Mouse (Mus musculus) hindbrain, embryonic 11.5 days (tissue): ENCODE results near the gene Atl1. TPM values are rescaled to one million over a fixed set of nuclear protein-coding genes. Genes with fewer than 3 reads are reported as not detected.

Source experiments
- ATAC-seq: fragments of 200-750 bp; cut with Nextera tagmentation; 2 replicates; pipeline ENCODE4 v1.8.0; 2017; ENCODE audit warnings: mild to moderate bottlenecking, moderate TSS enrichment, moderate library complexity; ENCODE audit not compliant: low FRiP score
- DNase-seq: peaks from one replicate; pipeline ENCODE4 v3.0.0-alpha.2; 2015; ENCODE audit warnings: low spot score
- H3K27ac ChIP-seq: fragments of 300-500 bp; sonication (generic); 2 replicates; pipeline ENCODE4 v1.5.1; 2014; ENCODE audit warnings: mild to moderate bottlenecking, low read depth, low read length
- H3K27me3 ChIP-seq: fragments of 300-500 bp; sonication (generic); 2 replicates; pipeline ENCODE4 v1.6.1; 2014; ENCODE audit warnings: mild to moderate bottlenecking, low read length, moderate library complexity, mixed read lengths; ENCODE audit not compliant: control insufficient read depth, insufficient read depth
- H3K36me3 ChIP-seq: fragments of 300-500 bp; sonication (generic); 2 replicates; pipeline ENCODE4 v1.6.1; 2014; ENCODE audit warnings: mild to moderate bottlenecking, low read length, moderate library complexity, mixed read lengths; ENCODE audit not compliant: control insufficient read depth, insufficient read depth
- H3K4me1 ChIP-seq: fragments of 300-500 bp; sonication (generic); replicated peaks from 2 replicates; pipeline ENCODE4 v1.6.1; 2014; ENCODE audit warnings: low read length, mixed read lengths; ENCODE audit not compliant: control insufficient read depth, insufficient read depth
- H3K4me2 ChIP-seq: fragments of 300-500 bp; sonication (generic); replicated peaks from 2 replicates; pipeline ENCODE4 v1.6.1; 2014; ENCODE audit warnings: mild to moderate bottlenecking, low read depth, low read length
- H3K4me3 ChIP-seq: fragments of 300-500 bp; sonication (generic); 2 replicates; pipeline ENCODE4 v1.5.1; 2014; ENCODE audit warnings: low read depth, low read length
- H3K9ac ChIP-seq: fragments of 300-500 bp; sonication (generic); 2 replicates; pipeline ENCODE4 v1.6.1; 2014; ENCODE audit warnings: low read depth, low read length
- H3K9me3 ChIP-seq: fragments of 300-500 bp; sonication (generic); 2 replicates; pipeline ENCODE4 v1.6.1; 2016; ENCODE audit warnings: low read length; ENCODE audit not compliant: control insufficient read depth
- WGBS: fragments of 180-500 bp; shearing (Covaris S2); extraction: QIAGEN DNeasy Blood & Tissue Kit; methylation state at CpG from one replicate; pipeline ENCODE4 v1.1.7; 2014; 5-methylcytosine and 5-hydroxymethylcytosine counted together
- polyA plus RNA-seq: library from polyadenylated mRNA; unstranded; fragments of >200 nt; fragmentation: Nextera tagmentation; extraction: Ambion mirVana; gene quantifications from 2 replicates; pipeline ENCODE4 v1.2.1, GENCODE M21; 2014

The Atl1 gene
- polyA plus RNA-seq, 1 experiment from 2014 or later, result 54.7 TPM

DNA sequence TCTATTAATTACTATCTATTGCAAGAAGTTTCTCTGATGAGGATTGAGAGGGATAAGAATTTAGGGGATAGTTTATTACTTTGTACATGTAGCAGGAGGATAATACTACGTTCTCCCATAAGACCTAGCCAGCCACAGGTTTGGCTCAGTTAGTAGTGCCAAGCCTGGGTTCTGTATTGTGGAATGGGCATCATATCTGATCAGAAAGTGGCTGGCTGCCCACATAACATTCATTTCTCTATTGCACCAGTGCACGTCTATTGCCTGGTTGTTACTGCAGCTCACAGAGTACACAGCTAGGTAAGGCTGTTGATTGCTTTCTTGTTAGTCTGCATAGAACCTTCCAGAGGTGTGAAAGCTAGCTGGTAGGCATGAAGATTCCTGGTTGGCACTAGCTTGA, 25.5 kb downstream of the Atl1 start:
- Histone ChIP-seq H3K4me3 (no peak overlapping the region), H3K9me3 (no peaks in the 10 kb centered on the region), H3K4me1 (no peaks in the 10 kb centered on the region), H3K36me3 (no peaks in the 10 kb centered on the region), H3K27ac (no peak overlapping the region), H3K4me2 (no peak overlapping the region), H3K27me3 (no peaks in the 10 kb centered on the region), H3K9ac (no peak overlapping the region)
- 84% methylated on average over 2 of the region's 2 CpGs for WGBS
- DNase-seq (no peak), ATAC-seq (no peak)

DNA sequence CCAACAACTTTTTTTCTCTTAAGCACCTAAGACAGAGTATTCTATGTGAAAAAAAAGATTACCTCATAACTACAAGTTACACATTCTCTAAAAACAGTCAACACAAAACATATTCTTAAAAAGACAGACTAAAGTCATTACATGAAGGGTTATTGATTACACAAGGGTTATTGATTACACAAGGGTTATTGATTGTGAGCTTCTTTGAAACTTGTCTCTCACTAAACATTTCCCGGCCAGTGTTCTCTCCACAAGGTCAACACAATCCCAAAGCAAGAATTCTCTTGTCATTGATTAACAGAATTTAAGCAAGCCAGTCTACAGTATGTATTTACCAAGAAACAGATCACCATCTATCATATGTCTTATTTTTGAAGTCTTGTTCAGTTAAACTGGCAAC, 29.7 kb downstream of the Atl1 start:
- Histone ChIP-seq H3K27me3 (no peaks in the 10 kb centered on the region), H3K9me3 (no peaks in the 10 kb centered on the region), H3K27ac (no peak overlapping the region), H3K4me2 (no peak overlapping the region), H3K4me3 (no peak overlapping the region), H3K36me3 (0 out of 2 replicates have a peak, but pooled peaks cover 2% of the 10 kb centered on the region), H3K4me1 (no peaks in the 10 kb centered on the region), H3K9ac (no peak overlapping the region)
- 78% methylated on average over 1 of the region's 1 CpGs for WGBS
- ATAC-seq (no peak), DNase-seq (no peak)

DNA sequence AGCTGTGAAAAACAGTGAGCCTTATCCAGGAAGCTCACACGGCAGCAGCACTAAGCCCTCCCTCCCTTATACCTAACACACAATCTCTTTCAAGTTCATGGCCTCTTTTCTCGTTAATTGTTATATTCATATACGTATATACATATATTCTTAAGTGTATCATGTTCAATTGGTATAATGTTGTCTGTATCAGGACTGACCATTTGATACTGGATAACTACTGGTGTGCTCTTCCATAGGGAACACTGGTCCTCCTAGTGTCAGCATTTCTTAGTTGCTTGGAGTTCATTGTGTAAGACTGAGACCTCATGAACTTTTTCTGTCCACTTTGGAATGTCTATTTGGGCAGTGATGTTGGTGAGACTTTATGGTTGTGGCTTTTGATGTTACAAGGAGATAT, 30.7 kb downstream of the Atl1 start:
- H3K4me2 ChIP-seq, result no peak overlapping the region
- DNase-seq (no peak), ATAC-seq (no peak)
- H3K9me3 ChIP-seq, result no peaks in the 10 kb centered on the region
- H3K27ac ChIP-seq, result no peak overlapping the region
- H3K4me1 ChIP-seq, result no peaks in the 10 kb centered on the region
- WGBS, result 90% methylated on average over 3 of the region's 3 CpGs
- H3K9ac ChIP-seq, result no peak overlapping the region
- H3K27me3 ChIP-seq, result no peaks in the 10 kb centered on the region
- H3K36me3 ChIP-seq, result 0 out of 2 replicates have a peak, but pooled peaks cover 2% of the 10 kb centered on the region
- H3K4me3 ChIP-seq, result no peak overlapping the region

DNA sequence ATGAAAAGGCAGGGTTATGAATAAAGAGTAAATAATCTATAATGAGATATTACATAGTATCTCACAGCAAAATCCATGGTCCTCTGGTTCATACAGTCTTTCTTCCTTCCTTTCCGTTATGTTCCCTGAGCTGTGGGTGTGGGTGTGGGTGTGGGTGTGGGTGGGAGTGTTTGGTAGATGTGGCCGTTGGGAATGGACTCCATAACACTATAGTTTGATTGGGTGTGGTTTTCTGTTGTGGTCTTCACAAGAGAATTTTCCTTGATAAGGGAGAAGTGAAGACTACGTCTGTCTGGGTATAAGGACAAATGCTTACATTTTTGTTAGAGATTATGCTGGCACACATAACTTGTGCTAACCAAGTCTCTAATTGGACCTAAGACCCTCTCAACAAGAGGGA, 31.2 kb downstream of the Atl1 start:
- Histone ChIP-seq H3K9ac (no peak overlapping the region), H3K4me1 (no peaks in the 10 kb centered on the region), H3K4me2 (no peak overlapping the region), H3K27ac (no peak overlapping the region), H3K9me3 (no peaks in the 10 kb centered on the region), H3K36me3 (0 out of 2 replicates have a peak, but pooled peaks cover 2% of the 10 kb centered on the region), H3K4me3 (no peak overlapping the region), H3K27me3 (no peaks in the 10 kb centered on the region)
- no peak for DNase-seq
- WGBS, result 62% methylated on average over 3 of the region's 3 CpGs
- no peak for ATAC-seq

DNA sequence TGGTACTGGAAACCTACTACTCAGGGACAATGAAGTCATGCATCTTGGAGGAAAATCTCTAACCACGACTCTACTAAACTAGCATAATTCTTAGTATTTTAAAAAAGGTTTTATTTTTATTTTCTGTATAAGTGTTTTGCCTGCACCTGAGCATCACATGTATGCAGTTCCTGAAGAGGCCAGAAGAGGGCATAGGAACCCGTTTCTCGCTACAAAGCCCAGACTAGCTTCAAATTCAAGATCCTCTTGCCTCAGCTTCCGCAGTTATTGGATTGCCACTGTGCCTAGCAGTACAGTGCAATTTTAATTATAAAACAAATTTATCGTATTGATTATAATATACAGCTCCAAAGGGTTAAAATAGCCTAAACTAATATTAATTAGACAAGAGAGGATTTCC, 31.6 kb downstream of the Atl1 start:
- peak; percentile 67 for DNase-seq

DNA sequence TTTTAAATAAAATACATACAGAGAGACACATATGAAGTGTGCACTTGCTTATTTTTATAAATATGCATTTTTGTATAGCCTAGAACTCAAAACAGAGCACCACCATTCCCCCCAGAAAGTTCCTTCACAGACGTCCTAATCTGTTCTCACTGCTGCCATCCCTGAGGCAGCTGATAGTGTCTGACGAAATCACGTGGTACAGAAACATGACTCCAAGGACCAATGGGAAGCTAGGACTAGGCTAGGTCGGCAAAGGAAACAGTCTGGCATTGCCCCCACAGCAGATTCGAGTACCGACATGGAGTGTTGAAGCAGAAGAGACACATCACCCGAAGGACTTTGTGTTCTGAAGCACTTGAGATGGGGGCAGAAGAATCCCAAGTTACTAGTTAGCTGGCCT, 34.3 kb downstream of the Atl1 start:
- WGBS, result 58% methylated on average over 7 of the region's 7 CpGs
- H3K9me3 ChIP-seq, result no peaks in the 10 kb centered on the region
- no peak overlapping the region for H3K4me2 ChIP-seq
- H3K27ac ChIP-seq, result no peak overlapping the region
- no peak overlapping the region for H3K9ac ChIP-seq
- H3K4me1 ChIP-seq, result no peaks in the 10 kb centered on the region
- H3K4me3 ChIP-seq, result no peak overlapping the region
- H3K27me3 ChIP-seq, result no peaks in the 10 kb centered on the region
- H3K36me3 ChIP-seq, result 0 out of 2 replicates have a peak, but pooled peaks cover 2% of the 10 kb centered on the region
- DNase-seq (no peak), ATAC-seq (no peak)

More for the DNA sequence above, 31.6 kb downstream of the Atl1 start:
- no peak overlapping the region for H3K9ac ChIP-seq
- H3K9me3 ChIP-seq, result no peaks in the 10 kb centered on the region
- H3K4me2 ChIP-seq, result no peak overlapping the region
- no peak for ATAC-seq
- H3K27me3 ChIP-seq, result no peaks in the 10 kb centered on the region
- no peak overlapping the region for H3K27ac ChIP-seq
- no peak overlapping the region for H3K4me3 ChIP-seq
- H3K4me1 ChIP-seq, result no peaks in the 10 kb centered on the region
- WGBS, result 16% methylated on average over 5 of the region's 5 CpGs
- 0 out of 2 replicates have a peak, but pooled peaks cover 2% of the 10 kb centered on the region for H3K36me3 ChIP-seq

DNA sequence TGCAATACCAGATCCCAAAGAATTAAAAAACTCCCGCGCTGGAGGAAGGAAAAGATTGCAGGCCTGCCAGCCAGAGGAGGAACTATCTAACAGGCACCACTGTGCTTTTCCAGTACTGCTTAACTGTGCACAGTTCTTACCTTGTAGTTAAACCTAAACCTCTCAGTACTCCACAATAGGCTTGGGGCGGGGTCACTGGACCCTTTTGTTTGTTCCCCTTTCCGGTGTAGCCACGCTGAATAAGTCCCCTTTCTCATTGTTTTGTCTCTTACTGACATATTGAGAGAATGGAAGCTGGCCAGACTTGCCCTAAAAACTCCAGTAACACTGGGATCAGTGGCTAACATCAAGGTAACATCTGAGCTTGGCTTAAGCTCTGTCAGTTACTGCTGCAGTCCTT, 45.3 kb downstream of the Atl1 start:
- Histone ChIP-seq H3K4me1 (no peaks in the 10 kb centered on the region), H3K4me3 (no peak overlapping the region), H3K9me3 (no peaks in the 10 kb centered on the region), H3K4me2 (no peak overlapping the region), H3K36me3 (peaks cover 2% of the 10 kb centered on the region; the same call in 1 of the 2 replicates), H3K27ac (no peak overlapping the region), H3K9ac (no peak overlapping the region), H3K27me3 (no peaks in the 10 kb centered on the region)
- no peak for DNase-seq
- WGBS, result 62% methylated on average over 5 of the region's 5 CpGs
- ATAC-seq, result no peak

DNA sequence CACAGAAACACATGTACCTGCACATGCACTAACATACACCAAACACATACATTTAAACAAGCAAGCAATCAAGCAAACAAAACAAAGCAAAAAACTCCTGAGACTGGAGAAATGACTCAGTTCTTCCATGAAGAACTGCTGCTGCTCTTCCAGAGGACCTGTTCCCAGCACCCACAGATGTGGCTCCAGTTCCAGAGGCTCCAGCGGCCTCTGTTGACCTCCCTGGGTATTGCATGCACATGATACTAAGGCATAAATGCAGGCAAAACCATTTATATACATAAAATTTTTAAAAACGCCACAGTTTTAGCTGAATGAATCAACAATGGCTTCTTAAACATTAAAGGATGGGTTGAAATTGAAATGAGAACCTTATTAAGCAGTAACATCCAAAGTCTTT, 46.9 kb downstream of the Atl1 start:
- H3K4me3 ChIP-seq, result no peak overlapping the region
- H3K4me1 ChIP-seq, result no peaks in the 10 kb centered on the region
- H3K27me3 ChIP-seq, result no peaks in the 10 kb centered on the region
- H3K27ac ChIP-seq, result no peak overlapping the region
- ATAC-seq, result no peak
- no peak overlapping the region for H3K9ac ChIP-seq
- H3K36me3 ChIP-seq, result peaks cover 2% of the 10 kb centered on the region; the same call in 1 of the 2 replicates
- peak; percentile 12 for DNase-seq
- no peaks in the 10 kb centered on the region for H3K9me3 ChIP-seq
- 59% methylated on average over 2 of the region's 2 CpGs for WGBS
- H3K4me2 ChIP-seq, result no peak overlapping the region

DNA sequence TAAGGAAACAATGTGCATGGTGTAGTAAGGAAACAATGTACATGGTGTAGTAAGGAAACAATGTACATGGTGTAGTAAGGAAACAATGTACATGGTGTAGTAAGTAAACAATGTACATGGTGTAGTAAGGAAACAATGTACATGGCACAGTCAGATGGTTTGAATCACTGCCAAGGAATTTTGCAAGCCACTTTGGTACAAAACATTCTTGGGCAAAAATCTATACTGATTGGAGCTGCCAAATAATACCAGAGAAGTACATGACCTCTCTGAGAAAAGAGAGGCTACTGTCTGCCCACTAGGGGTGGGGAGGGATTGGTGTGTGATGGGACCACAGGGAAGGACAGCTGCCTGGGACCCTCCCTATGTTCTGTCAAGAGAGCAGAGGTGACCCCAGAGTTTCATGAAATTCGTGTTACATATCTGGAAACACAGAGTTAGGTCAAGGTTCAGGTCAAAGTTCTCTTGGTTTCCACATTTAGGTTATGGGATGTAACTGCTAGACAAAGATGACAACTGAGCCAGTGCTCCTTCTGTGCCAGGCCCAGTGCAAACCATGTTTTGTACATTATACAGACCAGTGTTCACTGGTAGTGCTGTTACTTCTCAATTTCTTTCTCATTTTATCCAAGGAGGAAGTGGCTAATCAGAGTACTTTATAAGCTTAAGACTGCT, 49.4 kb downstream of the Atl1 start:
- Histone ChIP-seq H3K27ac (no peak overlapping the region), H3K9me3 (no peaks in the 10 kb centered on the region), H3K9ac (no peak overlapping the region), H3K4me3 (no peak overlapping the region), H3K4me1 (no peaks in the 10 kb centered on the region), H3K27me3 (no peaks in the 10 kb centered on the region), H3K4me2 (no peak overlapping the region), H3K36me3 (peaks cover 2% of the 10 kb centered on the region; the same call in 1 of the 2 replicates)
- 38% methylated on average over 1 of the region's 1 CpGs for WGBS
- DNase-seq (no peak), ATAC-seq (no peak)
